Mouse (Mus musculus) frontal cortex, adult 2 months (tissue): ENCODE results near the gene Mrpl45. TPM values are rescaled to one million over a fixed set of nuclear protein-coding genes. Genes with fewer than 3 reads are reported as not detected.

Experiments used
- DNase-seq, 2 experiments: peaks; one replicate each; pipeline ENCODE4 v3.0.0; 2022; ENCODE audit warnings: low spot score in 1 of 2; ENCODE audit errors: extremely low spot score in 1 of 2
- polyA plus RNA-seq: library from polyadenylated mRNA; depleted of rRNA; stranded (reverse); fragments of >200 nt; gene quantifications from 2 replicates; pipeline ENCODE4 v1.2.3, GENCODE M21; 2012

The Mrpl45 gene
- polyA plus RNA-seq, 1 experiment = 28.9 TPM

DNA sequence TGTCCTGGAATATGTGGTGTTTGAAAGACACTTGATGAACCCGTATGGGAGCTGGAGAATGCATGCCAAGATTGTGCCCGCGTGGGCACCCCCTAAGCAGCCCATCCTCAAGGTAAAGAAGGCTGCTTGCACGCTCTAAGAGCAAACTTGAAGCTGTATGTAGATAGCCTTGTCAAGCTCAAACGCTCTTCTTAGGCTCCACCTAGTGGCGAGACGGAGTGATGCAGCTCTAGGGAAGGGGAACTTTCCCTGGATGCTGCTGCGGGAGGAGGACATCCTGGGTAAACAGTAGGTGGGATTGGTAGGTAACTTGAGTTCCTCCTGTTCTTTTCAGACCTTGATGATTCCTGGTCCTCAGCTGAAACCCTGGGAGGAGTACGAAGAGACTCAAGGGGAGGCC lies 12.6 kb downstream of the Mrpl45 start:
- DNase-seq = peak in 1 of 2 experiments; percentile 79

DNA sequence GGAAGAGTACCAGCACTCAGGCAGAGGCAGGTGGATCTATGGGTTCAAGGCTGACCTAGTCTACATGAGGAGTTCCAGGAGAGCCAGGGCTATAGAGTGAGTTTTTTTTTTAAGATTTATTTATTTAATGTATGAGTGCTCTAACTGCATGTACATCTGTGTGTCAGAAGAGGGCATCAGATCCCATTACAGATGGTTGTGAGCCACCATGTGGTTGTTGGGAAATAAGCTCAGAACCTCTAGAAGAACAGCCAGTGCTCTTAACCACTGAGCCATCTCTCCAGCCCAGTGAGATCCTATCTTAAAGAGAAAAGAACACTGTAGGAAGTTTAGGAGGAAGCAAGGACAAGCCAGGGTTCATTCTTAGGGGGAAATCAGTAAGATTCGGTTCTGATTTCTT lies 14.8 kb downstream of the Mrpl45 start:
- no peak for DNase-seq

DNA sequence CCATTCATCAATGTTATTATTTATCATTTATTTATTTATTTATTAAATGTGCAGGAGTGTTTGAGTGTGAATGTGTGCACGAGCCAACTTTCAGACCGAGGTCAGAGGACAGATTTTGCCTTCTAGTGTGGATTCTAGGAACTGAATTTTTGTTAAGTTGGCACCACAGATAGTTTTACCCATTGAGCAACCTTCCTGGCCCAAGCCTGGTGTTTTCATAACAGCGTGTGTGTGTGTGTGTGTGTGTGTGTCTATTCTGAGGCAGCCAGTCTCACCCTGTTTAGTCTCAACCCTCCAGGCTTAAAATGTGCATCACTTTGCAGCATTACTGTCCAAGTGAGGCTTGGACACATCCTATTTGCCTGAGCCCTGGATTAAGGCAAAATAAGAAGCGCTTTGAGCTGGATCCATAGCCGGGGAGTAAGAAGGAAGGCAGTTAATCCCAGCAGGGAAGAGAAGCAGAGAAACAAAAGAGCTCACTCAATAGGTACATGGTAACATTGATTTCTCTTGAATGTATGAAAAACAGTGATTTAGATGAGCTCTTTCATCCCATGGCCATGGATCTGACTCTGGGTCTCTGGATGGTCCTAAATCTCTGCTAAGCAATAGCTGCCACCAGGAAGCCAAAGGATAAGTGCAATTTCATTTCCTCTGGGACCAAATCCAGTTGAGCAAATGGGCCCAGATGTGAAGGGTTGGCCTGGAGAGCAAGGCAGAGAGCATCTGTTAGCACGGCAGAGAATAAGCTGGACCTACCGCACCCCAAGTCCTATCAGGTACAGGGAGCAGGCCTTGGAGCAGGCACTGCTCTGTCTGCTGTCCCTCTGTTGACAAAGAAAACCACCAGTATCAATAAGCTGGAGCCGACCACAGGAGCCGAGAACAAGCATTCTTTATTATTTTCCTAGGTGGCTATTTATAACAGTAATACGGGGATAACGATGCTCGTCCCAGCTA lies 16.0 kb downstream of the Mrpl45 start:
- DNase-seq = no peak

DNA sequence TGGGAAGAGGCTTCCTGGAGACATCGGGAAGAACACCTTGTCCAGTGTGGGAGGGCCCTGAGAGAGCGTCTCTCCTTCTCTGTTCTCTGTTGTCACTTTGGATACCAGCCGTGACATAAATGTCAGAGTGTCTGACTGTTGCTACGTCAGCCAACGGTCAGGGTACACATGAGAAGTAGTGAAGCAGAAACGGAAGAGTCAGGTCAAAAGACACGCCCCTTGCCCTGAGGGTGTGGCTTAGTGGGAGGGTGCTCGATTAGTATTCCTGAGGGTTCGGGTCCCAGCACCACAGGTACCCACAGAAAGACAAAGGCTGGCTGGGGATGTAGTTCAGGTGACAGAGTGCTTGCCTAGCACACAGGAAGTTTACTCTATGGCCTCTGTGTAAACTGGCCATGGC lies 17.5 kb downstream of the Mrpl45 start:
- no peak for DNase-seq

DNA sequence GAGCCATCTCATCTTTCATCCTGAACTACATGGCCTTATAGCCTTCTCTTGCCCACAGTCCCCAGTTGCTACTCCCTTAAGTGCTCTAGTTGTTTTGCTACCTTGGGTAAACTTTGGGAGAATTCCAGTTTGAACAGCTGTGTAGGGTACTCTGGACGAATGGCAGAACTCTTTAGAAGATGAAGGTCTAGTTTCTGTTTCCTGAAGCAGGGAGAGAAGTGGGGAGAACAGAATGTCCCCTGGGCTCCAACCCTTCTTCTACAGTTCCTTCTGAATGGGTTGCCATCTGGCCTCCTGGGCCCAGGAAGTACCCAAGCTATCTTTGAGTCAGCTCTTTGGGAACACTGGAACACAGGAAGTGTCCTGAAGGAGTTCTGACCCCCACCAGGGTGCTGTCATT lies 18.4 kb downstream of the Mrpl45 start:
- DNase-seq = no peak

DNA sequence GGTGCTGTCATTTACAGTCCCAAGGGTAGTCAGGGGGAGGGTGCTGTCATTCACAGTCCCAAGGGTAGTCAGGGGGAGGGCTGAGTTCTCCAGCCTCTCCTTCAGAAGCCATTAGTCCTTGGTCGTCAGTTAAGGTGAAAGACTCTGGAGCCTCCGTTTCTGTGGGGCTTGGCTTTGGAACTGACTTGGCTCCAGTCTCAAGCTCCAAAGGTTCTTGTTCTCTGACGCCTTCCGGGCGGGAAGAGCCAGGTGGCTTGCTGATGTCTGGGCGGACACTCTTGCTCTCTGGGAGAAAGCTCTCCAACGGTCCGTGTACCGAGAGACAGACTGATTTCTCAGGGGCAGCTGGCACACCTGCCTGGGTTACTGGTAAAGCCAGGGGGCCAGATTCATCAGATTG lies 18.9 kb downstream of the Mrpl45 start:
- no peak for DNase-seq

DNA sequence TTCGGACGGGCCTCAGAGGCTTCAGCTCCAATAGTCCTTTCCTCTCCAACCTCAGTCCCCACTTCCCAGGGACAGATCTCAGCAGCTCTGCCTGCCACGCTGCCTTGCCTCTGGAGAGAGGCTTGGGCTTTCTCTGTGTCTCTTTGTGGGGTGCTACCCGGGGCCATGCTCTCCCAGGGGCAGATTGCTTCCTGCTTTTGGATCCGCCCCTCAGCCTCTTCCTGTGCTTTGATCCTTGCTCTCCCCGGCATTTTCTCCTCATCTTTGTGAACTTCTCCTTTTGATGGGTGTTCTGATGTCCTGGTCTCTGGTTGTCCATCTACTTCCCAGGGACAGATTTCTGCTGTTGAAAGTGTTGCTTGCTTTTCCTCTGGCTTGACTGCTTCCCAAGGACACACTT lies 20.7 kb downstream of the Mrpl45 start:
- DNase-seq = no peak

DNA sequence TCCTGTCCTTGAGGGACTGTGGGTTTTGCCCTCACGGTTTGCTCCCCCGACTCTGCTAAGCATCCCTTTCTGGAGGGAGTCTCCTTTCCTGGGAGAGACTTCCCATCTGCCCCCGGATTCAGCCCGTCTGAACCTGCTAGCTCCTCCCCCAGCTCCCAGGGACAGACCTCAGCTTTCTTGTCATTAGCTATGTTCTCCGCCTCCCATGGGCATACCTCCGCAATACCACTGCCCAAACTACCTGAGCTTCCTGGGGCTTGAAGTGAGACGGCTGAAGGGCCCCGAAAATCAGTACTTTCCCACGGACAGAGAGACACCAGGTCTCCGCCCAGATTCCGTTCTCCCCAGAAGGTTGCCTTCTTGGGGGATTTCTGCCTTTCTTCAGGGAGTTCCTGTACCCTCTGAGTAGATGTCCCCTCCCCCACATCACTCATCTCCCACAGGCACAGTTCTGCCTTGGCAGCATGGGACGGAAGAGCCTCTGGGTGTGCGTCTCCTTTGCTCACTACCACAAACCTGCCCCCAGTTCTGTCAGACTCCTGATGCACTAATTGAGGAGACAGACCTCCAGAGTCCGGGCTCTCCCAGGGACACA lies 21.3 kb downstream of the Mrpl45 start:
- DNase-seq = no peak

DNA sequence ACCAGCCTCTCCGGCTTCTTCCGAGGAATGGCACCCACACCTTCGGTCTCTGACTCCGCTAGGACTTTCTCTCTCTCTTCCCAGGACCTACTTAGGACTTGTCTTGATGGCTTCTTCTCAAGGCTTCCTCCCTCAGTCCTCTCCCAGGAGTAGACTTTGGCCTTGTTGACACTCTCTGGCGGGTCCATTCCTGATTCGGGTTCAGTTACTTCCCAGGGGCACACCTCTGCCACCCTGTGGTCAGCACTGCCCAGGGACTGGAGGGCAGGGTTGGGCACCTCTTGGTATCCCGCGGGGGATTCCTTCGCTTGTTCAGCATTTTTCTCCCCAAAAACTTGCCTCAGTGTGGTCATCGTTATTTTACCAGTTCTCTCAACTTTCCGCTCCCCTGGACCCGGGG lies 21.8 kb downstream of the Mrpl45 start:
- DNase-seq = no peak

DNA sequence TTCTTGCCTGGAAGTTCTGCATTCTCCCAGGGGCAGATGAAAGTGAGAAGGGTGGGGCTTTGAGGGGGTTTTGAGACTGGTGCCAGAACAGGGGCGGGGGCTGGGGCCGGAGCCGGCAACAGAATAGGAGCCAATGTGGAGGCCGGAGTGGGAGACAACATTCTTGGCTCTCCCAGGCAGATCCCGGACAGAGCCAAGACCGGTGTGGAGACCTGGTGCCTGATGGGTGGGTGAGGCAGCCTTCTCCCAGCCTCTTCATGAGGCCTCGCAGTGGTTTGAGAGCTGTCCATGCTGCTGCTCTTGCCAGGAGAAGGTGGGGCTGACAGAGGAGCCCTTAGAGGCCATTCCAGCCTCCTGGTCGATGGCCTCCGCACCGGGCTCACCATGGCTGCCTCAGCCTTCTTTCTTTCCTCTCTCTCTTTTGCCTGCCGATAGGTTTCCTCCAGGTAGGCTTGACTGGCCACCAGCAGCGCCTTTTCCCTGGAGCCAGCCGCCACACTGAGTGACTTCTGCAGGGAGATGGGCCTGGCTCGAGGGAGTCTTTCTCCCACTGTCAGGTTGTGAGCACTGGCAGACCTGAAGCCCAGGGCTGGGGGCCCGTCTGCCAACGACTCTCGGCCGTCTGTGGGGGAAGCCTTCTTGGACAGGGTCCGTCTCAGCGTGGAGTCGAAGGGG lies 22.9 kb downstream of the Mrpl45 start:
- no peak for DNase-seq

DNA sequence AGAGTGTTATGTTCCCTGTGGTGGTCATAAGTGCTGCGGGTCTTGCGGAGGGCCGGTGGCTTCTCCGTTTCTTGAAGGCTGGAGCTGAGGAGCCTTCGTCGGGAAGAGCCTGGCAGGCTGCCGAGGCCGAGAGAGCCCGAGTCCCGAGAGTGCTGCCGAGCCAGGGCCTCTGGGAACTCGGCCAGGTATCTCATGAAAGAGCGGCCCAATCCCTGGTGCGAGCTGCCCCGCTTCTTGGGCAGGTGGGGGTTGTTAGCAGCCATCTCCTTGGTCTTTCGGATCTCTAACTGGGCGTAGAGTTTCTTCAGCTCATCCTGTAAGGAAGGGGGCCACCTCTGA lies 23.4 kb downstream of the Mrpl45 start:
- DNase-seq = peak in 1 of 2 experiments; percentile 57

DNA sequence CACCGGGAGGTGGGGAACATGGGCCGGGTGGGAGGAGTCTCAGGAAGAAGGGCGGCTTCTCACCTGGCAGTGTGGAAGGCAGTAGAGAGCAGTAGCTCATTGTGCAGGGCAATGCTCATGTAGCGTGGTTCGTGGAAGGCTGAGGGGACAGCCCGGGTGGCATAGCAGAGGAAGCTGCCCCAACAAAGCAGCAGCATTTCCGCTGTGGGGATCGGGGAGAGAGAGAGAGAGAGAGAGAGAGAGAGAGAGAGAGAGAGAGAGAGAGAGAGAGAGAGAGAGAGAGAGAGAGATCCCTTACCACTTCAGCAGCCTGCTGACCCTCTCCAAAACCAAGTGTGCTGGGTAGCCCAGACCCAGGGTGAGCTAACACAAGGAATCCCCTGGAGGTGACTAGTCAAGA lies 27.7 kb downstream of the Mrpl45 start:
- no peak for DNase-seq

DNA sequence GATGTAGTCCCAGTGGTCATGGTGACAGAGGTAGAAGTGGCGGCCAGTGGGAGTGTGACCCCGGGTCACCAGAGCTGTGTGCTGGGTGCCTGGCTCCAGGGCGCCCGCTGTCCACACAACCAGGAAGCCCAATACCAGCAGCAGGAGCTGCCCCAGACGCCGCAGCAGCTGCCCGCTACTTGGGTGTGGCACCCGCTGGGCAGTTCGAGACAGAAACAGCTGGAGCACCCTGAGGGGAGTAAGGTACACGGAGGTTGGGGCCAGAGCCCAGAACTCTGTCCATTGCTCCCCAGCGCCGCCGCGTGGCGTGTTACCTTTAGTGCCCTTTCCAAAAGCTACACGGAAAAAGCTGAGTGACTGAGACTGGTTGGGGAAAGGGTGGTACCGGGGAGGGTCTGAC lies 28.1 kb downstream of the Mrpl45 start:
- DNase-seq = no peak

DNA sequence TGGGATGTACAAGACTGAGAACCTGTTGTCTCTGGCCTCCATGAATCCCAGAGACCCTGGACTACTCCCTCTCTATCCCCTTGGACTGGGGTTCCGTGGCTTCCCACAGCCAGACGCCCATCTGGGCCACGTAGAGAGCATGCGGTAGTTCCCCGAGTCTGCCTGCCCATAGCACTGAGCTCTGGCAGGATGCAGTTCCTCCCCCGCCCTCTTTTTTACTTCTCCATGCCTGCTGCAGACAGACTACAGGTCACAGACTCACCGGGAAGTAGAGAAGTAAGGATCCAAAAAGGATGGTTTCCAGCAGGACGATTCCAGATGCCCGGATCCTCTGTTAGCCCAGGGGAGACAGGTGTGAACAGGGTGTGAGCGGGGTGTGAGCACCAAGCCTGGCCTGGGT lies 29.9 kb downstream of the Mrpl45 start:
- no peak for DNase-seq

DNA sequence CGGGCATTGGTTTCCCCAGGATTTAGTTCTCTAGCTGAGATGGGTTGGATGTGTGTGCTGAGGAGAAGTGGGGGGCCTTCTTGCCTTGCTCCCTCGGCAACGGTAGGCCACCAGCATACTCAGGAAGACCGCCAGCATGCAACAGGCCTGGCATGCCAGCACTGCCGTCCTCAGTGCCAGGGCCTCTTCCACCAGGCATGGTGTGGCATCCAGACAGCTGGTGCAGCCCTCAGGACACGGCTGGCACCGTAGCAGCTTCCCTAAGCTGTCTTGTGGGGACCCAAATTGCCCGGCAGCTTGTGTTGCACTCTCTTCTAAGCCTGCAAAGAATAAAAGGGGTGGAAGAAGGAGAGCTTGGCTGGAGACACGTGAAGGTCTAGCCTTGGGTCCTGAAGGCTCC lies 30.9 kb downstream of the Mrpl45 start:
- DNase-seq = no peak

DNA sequence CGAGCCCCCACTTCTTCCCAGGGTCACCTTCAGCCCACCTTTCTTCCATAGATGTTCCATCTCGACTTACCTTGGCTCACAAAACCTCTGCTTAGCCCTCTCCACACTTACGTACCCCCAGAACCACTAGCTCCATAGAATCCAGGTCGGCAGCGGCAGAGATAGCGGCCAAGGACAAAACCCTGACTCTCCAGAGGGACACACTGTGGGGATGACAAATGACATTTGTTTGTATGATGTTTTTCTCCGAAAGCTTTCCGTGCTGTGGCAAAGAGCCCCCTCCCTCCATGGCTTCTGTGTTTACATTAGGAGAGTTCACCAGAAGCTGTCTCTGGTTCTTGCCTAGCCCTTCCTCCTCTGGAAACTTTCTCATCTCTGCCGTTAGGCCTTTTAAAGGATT lies 31.8 kb downstream of the Mrpl45 start:
- DNase-seq = no peak

DNA sequence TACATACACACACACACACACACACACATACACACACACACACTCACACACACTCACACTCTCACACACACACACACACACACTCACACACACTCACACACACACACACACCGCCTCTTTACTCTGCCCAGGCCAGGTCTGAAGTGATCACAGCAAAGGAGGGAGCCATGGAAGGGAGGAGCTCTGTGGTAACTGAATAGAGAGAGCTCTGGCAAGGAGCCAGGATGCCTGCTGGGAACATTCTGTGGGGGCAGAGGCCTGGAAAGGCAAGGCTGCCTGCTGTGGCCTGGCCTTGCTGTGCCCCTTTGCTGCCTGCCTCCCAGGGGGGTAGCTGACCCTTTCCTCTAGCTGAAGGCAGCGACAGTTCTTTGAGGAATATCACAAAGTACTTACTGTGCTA lies 34.5 kb downstream of the Mrpl45 start:
- DNase-seq = peak; percentile 44 to 77

DNA sequence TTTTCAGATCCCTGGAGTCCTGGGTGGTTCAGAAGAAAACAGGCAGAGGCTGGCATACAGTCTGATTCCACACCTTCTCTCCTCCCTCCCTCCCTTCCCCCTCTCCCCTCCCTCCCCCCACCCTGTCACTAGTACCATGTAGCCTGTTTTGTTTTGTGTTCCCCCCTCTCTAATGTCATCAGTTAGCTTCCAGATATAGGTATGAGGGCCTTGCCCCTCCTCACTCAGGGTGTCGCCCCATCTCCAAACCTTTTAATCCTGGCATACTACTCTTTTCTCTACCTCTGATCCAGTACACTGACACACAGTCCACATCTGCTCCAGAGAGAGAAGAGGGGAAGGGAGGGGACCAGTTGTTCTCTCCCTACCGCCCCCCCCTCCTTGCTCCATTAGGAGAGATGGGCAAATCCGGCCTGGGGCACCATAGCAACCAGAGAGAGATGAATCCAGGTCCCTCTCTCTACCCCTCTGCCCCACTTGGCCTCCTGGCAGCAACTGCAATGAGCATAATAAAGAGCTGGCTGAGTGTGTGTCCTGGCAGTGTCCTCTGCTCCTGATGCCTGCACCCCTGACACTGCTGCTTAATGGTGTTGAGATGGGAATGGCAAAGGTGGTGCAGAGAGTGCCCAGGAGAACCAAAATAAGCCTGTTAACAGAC lies 36.6 kb downstream of the Mrpl45 start, which contains the start of gene Gpr179:
Gene Gpr179 (minus strand): TSS at position 51 of the 658 bp plus-strand sequence.
- no peak for DNase-seq

DNA sequence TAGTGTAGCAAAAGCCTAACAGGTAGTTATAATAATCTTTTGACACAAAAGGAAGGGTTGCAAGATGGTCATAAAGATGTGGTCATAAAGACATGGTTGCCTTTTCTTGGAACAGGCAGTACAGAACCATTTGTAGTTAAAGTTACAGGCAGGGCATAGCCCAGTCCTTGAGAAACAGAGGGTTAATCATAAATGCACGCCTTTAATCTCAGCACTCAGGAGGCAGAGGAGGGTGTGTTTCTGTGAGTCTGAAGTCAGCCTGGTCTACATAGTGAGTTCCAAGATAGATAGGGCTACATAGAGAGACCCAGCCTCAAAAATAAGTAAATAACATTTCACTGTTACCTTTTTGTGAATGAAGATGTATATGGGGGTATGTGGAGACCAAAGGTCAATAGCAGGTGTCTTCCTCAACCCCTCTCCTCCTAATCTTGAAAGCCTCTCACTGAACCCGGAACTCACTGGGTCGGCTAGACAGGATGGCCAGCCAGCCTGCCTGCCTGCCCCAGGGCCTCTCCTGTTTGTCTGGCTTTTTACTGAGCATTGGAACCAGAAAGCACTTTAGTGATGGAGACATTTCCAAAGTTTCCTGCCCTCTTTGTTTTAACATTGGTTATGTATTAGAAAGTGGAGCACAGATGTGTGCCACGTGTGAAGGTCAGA lies 37.5 kb downstream of the Mrpl45 start:
- DNase-seq = no peak

DNA sequence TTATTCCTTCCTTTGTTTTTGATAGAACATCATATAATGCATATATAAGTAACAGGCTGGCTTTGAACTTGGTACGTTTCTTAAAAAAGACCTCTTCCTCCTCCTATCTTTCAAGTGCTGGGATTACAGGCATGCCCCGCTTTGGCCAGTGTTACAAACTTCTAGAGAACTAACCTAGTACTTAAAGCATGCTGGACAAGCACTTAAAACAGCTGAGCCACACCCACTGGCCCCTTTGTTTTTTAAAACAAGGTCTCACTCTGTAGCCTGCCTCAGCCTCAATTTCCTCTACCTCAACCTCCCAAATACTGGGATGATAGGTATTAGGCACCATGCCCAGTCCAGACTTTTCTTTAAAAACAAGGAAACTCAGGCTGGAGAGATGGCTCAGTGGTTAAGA lies 39.1 kb downstream of the Mrpl45 start:
- DNase-seq = no peak

DNA sequence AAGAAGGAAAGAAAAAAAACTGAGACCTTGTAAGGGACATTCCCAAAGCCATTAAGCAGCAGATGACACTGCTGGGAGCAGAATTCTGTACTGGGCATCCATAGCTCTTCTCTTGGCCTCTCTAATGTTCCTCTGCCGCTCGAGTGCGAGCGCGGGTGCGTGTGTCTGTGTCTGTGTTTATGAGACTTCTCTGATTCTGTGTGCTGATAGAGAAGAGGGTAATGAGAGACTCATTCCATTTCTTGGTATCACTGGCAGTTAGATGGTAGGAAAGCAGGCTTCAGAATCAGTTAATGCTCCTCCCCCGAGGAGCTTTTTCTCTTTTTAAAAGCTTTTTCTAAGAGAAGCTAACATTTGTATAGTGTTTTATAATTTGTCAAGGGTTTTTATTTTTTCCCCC lies 39.7 kb downstream of the Mrpl45 start:
- no peak for DNase-seq
